Mouse (Mus musculus): ENCODE measurements around the gene Tmprss2. TPM values are rescaled to one million over a fixed set of nuclear protein-coding genes. Genes with fewer than 3 reads are reported as not detected.

Tmprss2 gene
- total RNA-seq (2021) = not detected
- long read RNA-seq, experiment 1 = 0 reads
- long read RNA-seq, experiment 2 = 0 reads

DNA sequence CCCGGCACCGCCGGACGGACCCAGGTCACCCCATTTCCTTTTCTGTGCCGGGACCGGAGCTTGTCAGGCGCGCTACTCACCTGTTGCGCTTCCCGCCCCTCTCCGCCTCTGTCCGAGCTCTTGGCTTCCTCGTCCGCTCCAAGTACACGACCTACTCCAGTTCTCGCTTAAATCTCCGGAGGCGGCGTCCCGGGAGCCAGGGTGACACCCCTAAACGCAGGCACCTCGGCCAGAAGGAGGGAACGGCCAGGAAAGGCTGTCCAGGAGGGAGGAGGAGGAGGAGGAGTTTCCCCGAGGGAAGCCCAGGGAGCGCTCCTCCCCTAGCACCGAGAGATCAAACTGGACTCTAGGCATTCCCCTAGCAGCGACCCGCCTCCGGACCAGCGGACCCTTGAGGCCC is at the start of gene Tmprss2:
Gene Tmprss2 (minus strand): TSS at position 257 of the 400 bp plus-strand sequence.
- DNase-seq (ENCODE audit: extremely low spot score in 1 of 2, low spot score in 2 of 2) = no peak
- no peak within 1 kb of the TSS for H3K27ac ChIP-seq
- intact Hi-C loops (cut with DNase I) = no loop called here
- TF ChIP-seq CTCF (IDR thresholded peaks at IDR 0.05) = no peak
- no peak within 1 kb of the TSS for H3K4me3 ChIP-seq

DNA sequence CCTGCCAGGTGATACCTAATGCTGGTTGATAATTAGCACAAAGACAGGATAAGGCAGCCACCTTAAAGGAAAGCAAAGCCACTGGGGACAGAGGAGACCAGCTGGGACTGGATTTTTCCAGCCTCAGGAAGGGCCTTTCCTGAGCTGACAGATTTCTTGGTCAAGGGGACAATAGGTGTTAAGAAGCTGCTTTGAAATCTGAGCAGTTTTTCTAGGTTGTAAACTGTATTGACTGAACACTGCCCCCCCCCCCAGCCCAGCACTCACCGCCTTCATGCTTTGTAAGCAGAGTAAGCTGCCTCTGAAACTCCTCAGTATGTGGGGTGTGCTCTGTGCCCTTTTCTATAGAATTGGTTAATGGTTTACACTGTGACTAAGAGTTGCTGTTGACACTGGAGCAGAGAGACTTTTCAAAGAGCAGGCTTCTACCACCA is 48.2 kb upstream of the Tmprss2 start:
- DNase-seq (ENCODE audit: extremely low spot score in 1 of 2, low spot score in 2 of 2) = no peak
- Histone ChIP-seq H3K27ac (no peak overlapping the region), H3K4me3 (no peak overlapping the region)
- TF ChIP-seq CTCF (IDR thresholded peaks at IDR 0.05) = no peak
- intact Hi-C loops (cut with DNase I) = no loop called here

DNA sequence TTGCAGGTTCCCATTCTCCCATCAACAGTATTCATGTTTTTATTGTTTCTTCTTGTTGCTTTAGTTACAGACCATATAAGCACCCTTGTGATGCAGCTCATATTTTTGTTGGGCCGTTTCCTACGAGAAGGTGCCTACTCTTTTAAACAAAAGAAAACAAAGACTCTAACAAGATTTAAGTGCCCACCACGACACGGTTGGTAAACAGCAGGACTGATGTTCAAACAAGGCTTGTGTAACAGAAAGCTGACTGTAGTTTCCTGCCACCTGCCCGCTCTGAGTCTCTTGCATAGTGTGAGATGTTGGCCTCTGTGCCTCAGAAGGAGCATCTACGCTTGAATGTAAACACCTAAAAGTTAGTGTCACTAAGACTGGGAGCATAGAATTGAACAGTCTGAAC is 47.5 kb upstream of the Tmprss2 start:
- intact Hi-C loops (cut with DNase I) = no loop called here
- no peak for TF ChIP-seq CTCF (IDR thresholded peaks at IDR 0.05)
- no peak overlapping the region for H3K27ac ChIP-seq
- no peak for DNase-seq (ENCODE audit: extremely low spot score in 1 of 2, low spot score in 2 of 2)
- no peak overlapping the region for H3K4me3 ChIP-seq

DNA sequence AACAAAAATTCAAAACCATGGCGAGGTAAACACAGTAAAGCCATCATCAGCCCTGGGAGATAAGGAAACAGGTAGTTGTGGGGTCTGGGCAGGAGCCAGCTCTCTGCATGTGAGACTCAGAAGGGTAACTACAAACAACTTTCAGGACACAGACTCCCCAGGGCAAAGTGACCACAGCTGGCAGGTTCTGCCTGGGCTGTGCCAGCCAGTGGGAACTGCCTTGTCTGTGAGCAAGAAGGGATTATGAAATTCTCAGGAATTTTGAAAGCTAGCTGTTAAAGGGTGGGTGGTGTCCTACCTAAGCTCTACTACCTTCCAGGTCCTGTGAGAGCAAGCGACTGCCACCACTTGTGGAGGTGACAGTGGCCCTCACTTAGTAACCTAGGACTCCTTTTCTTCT is 44.8 kb upstream of the Tmprss2 start:
- Histone ChIP-seq H3K27ac (no peak overlapping the region), H3K4me3 (no peak overlapping the region)
- intact Hi-C loops (cut with DNase I) = no loop called here
- no peak for DNase-seq (ENCODE audit: extremely low spot score in 1 of 2, low spot score in 2 of 2)
- no peak for TF ChIP-seq CTCF (IDR thresholded peaks at IDR 0.05)

DNA sequence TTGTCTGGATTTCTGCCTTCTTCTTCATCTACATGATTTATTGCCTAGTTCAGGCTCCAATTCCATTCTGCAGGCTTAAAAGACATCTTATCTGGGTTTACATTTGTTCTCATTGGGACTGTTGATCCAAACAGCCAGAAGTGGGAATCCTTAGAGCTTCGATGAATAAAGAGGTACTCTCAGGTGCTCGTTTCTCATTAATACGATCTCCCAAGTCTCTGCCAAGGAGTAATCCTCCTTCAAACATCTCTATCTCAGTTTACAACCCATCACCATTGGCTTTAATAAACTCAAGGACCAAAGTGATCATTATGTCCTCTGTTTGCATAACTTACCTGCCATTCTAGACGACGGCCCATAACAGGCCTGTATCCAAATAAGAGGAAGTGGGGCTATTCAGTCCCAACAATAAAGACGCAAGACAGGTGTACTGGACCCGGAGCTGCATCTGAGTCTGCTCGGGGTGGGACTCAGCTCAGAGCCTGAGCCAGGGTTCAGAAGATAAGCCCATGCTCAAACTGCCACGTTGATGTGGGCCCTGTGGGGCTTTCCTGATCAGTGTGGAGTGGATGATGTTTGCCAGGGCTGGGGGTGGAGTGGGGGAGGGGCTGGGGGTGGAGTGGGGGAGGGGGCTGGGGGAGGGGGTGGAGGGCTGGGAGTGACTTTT is 38.7 kb upstream of the Tmprss2 start:
- no peak for DNase-seq (ENCODE audit: extremely low spot score in 1 of 2, low spot score in 2 of 2)
- TF ChIP-seq CTCF (IDR thresholded peaks at IDR 0.05) = no peak
- H3K4me3 ChIP-seq = no peak overlapping the region
- no peak overlapping the region for H3K27ac ChIP-seq
- intact Hi-C loops (cut with DNase I) = no loop called here

DNA sequence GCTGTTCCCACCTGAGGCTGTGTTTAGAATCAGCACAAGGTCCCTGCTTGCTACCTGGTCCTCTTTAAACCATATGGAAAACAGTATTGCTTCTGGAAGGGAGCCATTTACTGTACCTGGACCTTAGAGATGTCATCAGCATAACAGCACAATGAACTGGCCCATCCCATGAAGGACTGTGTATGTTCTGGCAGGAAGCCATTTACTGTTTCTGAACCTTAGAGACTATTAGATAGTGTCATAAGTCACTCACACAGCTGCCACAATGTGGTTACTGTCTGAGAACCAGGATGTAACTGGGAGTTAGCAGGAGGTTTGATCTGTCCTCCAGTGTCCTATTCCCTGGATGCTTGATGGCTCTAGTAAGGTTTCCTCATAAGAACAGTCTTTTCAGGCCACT is 33.7 kb upstream of the Tmprss2 start:
- H3K4me3 ChIP-seq = no peak overlapping the region
- no peak for TF ChIP-seq CTCF (IDR thresholded peaks at IDR 0.05)
- H3K27ac ChIP-seq = no peak overlapping the region
- no peak for DNase-seq (ENCODE audit: extremely low spot score in 1 of 2, low spot score in 2 of 2)
- intact Hi-C loops (cut with DNase I) = no loop called here

DNA sequence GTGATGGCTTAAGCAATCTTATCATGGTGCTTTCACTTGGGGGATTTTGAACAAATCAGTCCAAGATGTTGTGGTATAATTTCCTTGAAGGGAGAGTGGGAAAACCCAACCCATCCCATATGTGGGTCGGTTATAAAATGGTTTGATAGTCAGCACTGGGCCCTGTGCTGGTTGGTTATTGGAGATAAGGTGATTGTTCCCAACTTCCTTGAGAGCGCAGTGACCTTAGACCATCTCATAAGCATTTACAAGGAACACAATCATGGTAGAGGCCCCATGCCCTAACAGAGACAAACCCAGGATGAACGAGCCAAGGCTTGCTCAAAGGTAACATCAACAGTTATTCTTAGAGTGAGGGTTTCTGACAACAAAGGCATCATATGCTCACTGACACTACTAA is 28.6 kb upstream of the Tmprss2 start:
- no peak for TF ChIP-seq CTCF (IDR thresholded peaks at IDR 0.05)
- Histone ChIP-seq H3K4me3 (no peak overlapping the region), H3K27ac (no peak overlapping the region)
- DNase-seq (ENCODE audit: extremely low spot score in 1 of 2, low spot score in 2 of 2) = no peak
- intact Hi-C loops (cut with DNase I) = no loop called here

DNA sequence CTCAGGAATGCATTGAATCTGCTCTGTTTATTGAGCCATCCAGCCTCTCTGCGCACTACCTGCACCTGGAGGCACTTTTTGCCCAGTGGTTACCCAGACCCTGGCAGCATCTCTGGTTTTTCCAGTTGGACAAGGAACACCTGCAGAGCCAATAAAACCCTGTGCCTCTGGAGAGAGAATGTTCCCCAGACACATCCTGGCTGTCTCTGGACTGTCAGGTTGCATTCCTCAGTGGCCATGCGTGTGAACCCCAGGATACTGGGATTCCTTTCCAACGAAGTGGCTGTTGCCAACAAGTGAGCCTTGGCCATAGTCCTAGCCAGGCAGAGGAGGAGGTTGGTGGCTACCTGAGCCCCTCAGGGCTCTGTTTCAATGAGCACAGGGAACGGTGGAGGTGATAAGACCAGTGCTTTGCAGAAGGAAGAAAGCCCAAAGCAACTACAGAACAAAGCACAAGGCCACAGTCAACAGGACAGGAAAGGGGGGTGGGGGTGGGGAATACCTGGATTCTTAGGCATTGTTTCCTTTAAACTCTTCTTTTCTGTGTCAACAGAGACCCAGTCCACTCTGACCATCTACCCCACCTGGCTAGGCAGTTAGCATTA is 22.0 kb upstream of the Tmprss2 start:
- no peak for DNase-seq (ENCODE audit: extremely low spot score in 1 of 2, low spot score in 2 of 2)
- H3K4me3 ChIP-seq = no peak overlapping the region
- no peak overlapping the region for H3K27ac ChIP-seq
- TF ChIP-seq CTCF (IDR thresholded peaks at IDR 0.05) = no peak
- intact Hi-C loops (cut with DNase I) = no loop called here

DNA sequence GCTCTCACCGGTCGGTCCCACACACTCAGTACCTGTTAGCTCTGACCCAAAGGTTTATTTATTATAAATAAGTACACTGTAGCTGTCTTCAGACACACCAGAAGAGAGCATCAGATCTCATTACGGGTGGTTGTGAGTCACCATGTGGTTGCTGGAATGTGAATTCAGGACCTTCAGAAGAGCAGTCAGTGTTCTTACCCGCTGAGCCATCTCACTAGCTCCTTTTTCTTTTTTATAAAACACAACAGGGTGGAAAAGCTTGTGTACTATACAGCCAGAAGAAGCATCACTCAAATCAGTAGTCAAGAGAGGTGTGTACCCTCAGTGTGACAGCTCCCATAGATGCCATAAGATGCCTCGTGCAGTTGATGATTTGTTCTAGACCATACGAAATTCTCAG is 12.2 kb upstream of the Tmprss2 start:
- no peak for DNase-seq (ENCODE audit: extremely low spot score in 1 of 2, low spot score in 2 of 2)
- TF ChIP-seq CTCF (IDR thresholded peaks at IDR 0.05) = no peak
- intact Hi-C loops (cut with DNase I) = no loop called here
- H3K4me3 ChIP-seq = no peak overlapping the region
- H3K27ac ChIP-seq = no peak overlapping the region

DNA sequence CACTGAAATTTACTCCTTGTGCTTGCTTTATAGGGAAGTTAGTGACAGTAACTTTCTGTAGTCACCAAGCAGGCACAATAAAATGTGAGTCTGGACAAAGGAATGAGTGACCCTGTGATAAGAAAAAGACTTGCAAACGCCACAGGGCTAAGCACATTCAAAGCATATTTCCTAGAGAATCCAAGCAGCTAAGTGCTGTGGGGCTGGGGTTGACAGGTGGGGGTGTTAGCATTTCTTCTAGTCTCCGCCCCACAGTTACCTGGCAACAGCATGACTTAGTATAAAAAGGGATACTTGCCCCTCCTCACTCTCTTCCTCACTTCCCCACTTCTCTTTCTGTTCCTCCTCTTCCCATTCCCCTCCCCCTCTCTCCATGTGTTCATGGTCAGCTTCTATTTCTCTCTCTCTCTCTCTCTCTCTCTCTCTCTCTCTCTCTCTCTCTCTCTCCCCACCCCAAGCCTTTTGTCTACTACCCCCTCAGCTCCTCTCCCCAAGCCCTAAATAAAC is 11.4 kb upstream of the Tmprss2 start:
- no peak for TF ChIP-seq CTCF (IDR thresholded peaks at IDR 0.05)
- no peak overlapping the region for H3K4me3 ChIP-seq
- intact Hi-C loops (cut with DNase I) = no loop called here
- DNase-seq (ENCODE audit: extremely low spot score in 1 of 2, low spot score in 2 of 2) = no peak
- H3K27ac ChIP-seq = no peak overlapping the region

DNA sequence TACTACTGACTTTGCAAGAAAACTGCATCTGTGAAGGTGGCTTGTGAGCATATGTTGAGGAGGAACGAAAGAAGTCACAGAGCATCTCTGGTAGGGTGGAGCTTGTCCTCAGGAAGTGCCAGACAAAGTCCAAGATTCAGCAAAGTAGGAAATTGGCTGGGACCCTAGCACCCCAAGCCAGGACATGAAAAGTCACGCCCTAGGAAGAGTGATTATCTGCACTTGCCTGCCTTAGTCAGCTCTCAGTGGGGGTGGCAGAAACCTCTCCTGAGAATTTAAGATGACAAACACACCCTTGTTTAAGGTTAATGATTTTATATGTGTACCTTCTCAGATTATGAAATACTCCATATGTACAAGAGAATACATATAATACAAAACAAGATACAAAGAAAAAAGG is 7.3 kb upstream of the Tmprss2 start:
- DNase-seq (ENCODE audit: extremely low spot score in 1 of 2, low spot score in 2 of 2) = no peak

DNA sequence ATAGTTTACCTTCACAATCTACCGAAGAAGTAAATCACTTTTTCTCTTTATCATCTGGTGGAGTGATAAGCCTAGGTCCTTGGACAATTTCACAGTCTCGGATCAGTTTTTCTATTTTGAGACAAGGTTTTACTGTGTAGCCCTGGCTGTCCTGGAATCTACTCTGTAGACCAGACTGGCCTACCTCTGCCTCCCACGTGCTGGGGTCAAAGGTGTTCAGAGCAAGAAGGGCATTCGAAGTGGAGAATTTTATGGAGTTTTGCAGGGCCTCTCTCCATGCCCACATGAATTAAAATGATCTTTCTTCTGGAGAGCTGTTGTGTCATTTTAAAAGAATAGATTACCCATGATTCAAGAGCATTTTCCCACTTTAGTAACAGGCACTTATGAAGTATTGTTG is 1.0 kb upstream of the Tmprss2 start:
- TF ChIP-seq CTCF (IDR thresholded peaks at IDR 0.05) = no peak
- DNase-seq (ENCODE audit: extremely low spot score in 1 of 2, low spot score in 2 of 2) = no peak
- H3K27ac ChIP-seq = no peak overlapping the region
- intact Hi-C loops (cut with DNase I) = no loop called here
- H3K4me3 ChIP-seq = no peak overlapping the region

More for the DNA sequence above, 7.3 kb upstream of the Tmprss2 start:
- intact Hi-C loops (cut with DNase I) = no loop called here
- Histone ChIP-seq H3K27ac (no peak overlapping the region), H3K4me3 (no peak overlapping the region)
- TF ChIP-seq CTCF (IDR thresholded peaks at IDR 0.05) = no peak

DNA sequence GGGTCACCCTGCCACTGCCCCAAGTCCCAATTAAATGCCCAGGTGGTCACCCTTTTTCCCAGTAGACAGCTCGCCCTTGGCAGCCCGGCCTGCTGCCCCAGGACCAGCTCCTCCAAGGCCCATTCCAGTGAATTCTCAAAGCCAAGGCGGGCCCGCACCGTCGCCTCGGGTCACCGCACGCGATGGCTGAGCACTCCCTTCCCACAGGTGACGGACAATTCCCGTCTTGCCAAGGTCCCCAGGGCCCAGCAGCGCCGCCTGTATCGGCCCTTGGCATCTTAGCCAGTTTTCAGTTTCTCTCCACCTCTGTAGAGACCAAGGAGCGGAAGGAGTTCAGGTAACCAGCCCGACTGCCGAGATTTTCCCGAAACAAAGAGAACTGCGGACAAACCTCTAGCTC is 749 bp downstream of the Tmprss2 start:
- DNase-seq (ENCODE audit: extremely low spot score in 1 of 2, low spot score in 2 of 2) = no peak
- no peak overlapping the region for H3K4me3 ChIP-seq
- H3K27ac ChIP-seq = no peak overlapping the region
- TF ChIP-seq CTCF (IDR thresholded peaks at IDR 0.05) = no peak
- intact Hi-C loops (cut with DNase I) = no loop called here

Data from left cerebral cortex, adult 2 months (tissue).